Mouse (Mus musculus): ENCODE data around the gene Arsb. TPM values are rescaled to one million over a fixed set of nuclear protein-coding genes. Genes with fewer than 3 reads are reported as not detected.

Arsb gene
- total RNA-seq, 2 experiments from 2014 or later: 83.3 to 84.2 TPM

GRCm38 (mm10) chr13:93871681-93872080, 100.3 kb downstream of the Arsb start:
- intact Hi-C loops (cut with DNase I): no loop called here
- peak in 1 of 2 experiments; percentile 70 for DNase-seq (ENCODE audit: low spot score in 2 of 2)

GRCm38 (mm10) chr13:93872591-93872990, 101.2 kb downstream of the Arsb start:
- intact Hi-C loops (cut with DNase I): no loop called here

GRCm38 (mm10) chr13:93877924-93878323, 106.5 kb downstream of the Arsb start:
- DNase-seq (ENCODE audit: low spot score in 2 of 2): no peak
- intact Hi-C loops (cut with DNase I): no loop called here

More at GRCm38 (mm10) chr13:93872591-93872990, 101.2 kb downstream of the Arsb start:
- DNase-seq (ENCODE audit: low spot score in 2 of 2): no peak

GRCm38 (mm10) chr13:93879426-93879825, 108.0 kb downstream of the Arsb start:
- intact Hi-C loops (cut with DNase I): no loop called here
- no peak for DNase-seq (ENCODE audit: low spot score in 2 of 2)

- intact Hi-C loops (cut with DNase I): no loop called here
- no peak for DNase-seq (ENCODE audit: low spot score in 2 of 2)
Measured at GRCm38 (mm10) chr13:93882132-93882531, 110.7 kb downstream of the Arsb start.

- intact Hi-C loops (cut with DNase I): no loop called here
- peak in 1 of 2 experiments; percentile 13 for DNase-seq (ENCODE audit: low spot score in 2 of 2)
Measured at GRCm38 (mm10) chr13:93886999-93887398, 115.6 kb downstream of the Arsb start.

GRCm38 (mm10) chr13:93888196-93888595, 116.8 kb downstream of the Arsb start:
- intact Hi-C loops (cut with DNase I): no loop called here
- DNase-seq (ENCODE audit: low spot score in 2 of 2): no peak

GRCm38 (mm10) chr13:93888916-93889315, 117.5 kb downstream of the Arsb start:
- no peak for DNase-seq (ENCODE audit: low spot score in 2 of 2)
- intact Hi-C loops (cut with DNase I): loop anchor here (1.0 kb wide), 1 partner anchor 16 kb away; no protein-coding TSS in a partner anchor

GRCm38 (mm10) chr13:93889991-93890390, 118.6 kb downstream of the Arsb start:
- intact Hi-C loops (cut with DNase I): loop anchor here (1.0 kb wide), 1 partner anchor 15 kb away; no protein-coding TSS in a partner anchor
- DNase-seq (ENCODE audit: low spot score in 2 of 2): no peak

- DNase-seq (ENCODE audit: low spot score in 2 of 2): no peak
- intact Hi-C loops (cut with DNase I): no loop called here
Measured at GRCm38 (mm10) chr13:93891276-93891675, 119.8 kb downstream of the Arsb start.

GRCm38 (mm10) chr13:93892101-93892500, 120.7 kb downstream of the Arsb start:
- intact Hi-C loops (cut with DNase I): no loop called here

GRCm38 (mm10) chr13:93894105-93894504, 122.7 kb downstream of the Arsb start:
- intact Hi-C loops (cut with DNase I): no loop called here
- DNase-seq (ENCODE audit: low spot score in 2 of 2): no peak

More at GRCm38 (mm10) chr13:93892101-93892500, 120.7 kb downstream of the Arsb start:
- DNase-seq (ENCODE audit: low spot score in 2 of 2): peak in 1 of 2 experiments; percentile 46

- DNase-seq (ENCODE audit: low spot score in 2 of 2): no peak
- intact Hi-C loops (cut with DNase I): no loop called here
Measured at GRCm38 (mm10) chr13:93895430-93895829, 124.0 kb downstream of the Arsb start.

GRCm38 (mm10) chr13:93897943-93898826, 126.8 kb downstream of the Arsb start:
- intact Hi-C loops (cut with DNase I): no loop called here
- peak in 1 of 2 experiments; percentile 34 for DNase-seq (ENCODE audit: low spot score in 2 of 2)

- DNase-seq (ENCODE audit: low spot score in 2 of 2): no peak
- intact Hi-C loops (cut with DNase I): no loop called here
Measured at GRCm38 (mm10) chr13:93899378-93900256, 128.2 kb downstream of the Arsb start.

GRCm38 (mm10) chr13:93900934-93901626, 129.7 kb downstream of the Arsb start:
- intact Hi-C loops (cut with DNase I): no loop called here
- peak in 1 of 2 experiments; percentile 62 for DNase-seq (ENCODE audit: low spot score in 2 of 2)

- no peak for DNase-seq (ENCODE audit: low spot score in 2 of 2)
- intact Hi-C loops (cut with DNase I): no loop called here
Measured at GRCm38 (mm10) chr13:93902126-93902525, 130.7 kb downstream of the Arsb start.

- DNase-seq (ENCODE audit: low spot score in 2 of 2): no peak
- intact Hi-C loops (cut with DNase I): no loop called here
Measured at GRCm38 (mm10) chr13:93906552-93907245, 135.3 kb downstream of the Arsb start.

GRCm38 (mm10) chr13:93907971-93908370, 136.5 kb downstream of the Arsb start:
- DNase-seq (ENCODE audit: low spot score in 2 of 2): no peak
- intact Hi-C loops (cut with DNase I): no loop called here

Data from left cerebral cortex, postnatal 25 days (tissue).